ENCODE assay signal across 8 mouse cellular contexts in genomic region chr4:119194909-119195581, GRCm38 (mm10). TPM values are rescaled to one million over a fixed set of nuclear protein-coding genes. Genes with fewer than 3 reads are reported as not detected.
DNase-seq lines count a peak whose midpoint lies in the region; ATAC-seq lines count a peak whose summit lies in the region.

Gene Svbp (plus strand): TSS chr4:119195306.

- H3K36me3 ChIP-seq in forebrain, embryonic 10.5 days (replicated peaks), result peaks cover 11% of the 10 kb centered on the region; the same call in 1 of the 2 replicates
- peaks cover 17% of the 10 kb centered on the region for H3K36me3 ChIP-seq in heart, embryonic 14.5 days (ENCODE audit: control insufficient read depth, insufficient read depth, low read length)
- peaks cover 30% of the 10 kb centered on the region for H3K36me3 ChIP-seq in liver, embryonic 12.5 days
- no peaks in the 10 kb centered on the region; the same call in 1 of the 2 replicates for H3K36me3 ChIP-seq in splenic B cell, adult 2 months (ENCODE audit: control insufficient read depth, insufficient read depth, low read length, poor library complexity, severe bottlenecking)

- H3K27ac ChIP-seq in forebrain, embryonic 10.5 days, result peak within 1 kb of the TSS; percentile 93
- H3K27ac ChIP-seq in heart, embryonic 14.5 days (replicated peaks in 1 of 2; ENCODE audit: control insufficient read depth in 1 of 2, insufficient read depth in 1 of 2, low read depth in 2 of 2, low read length in 2 of 2), result peak within 1 kb of the TSS; percentile 7 to 69; a peak in 2 of 4 replicates
- peak within 1 kb of the TSS; percentile 99 for H3K27ac ChIP-seq in liver, embryonic 12.5 days

- H3K27me3 ChIP-seq in forebrain, embryonic 10.5 days (ENCODE audit: poor library complexity, severe bottlenecking), result no peaks in the 10 kb centered on the region
- no peaks in the 10 kb centered on the region for H3K27me3 ChIP-seq in heart, embryonic 14.5 days (ENCODE audit: control insufficient read depth, insufficient read depth, low read length)
- H3K27me3 ChIP-seq in liver, embryonic 12.5 days (replicated peaks), result no peaks in the 10 kb centered on the region
- no peaks in the 10 kb centered on the region for H3K27me3 ChIP-seq in splenic B cell, adult 2 months (ENCODE audit: control insufficient read depth, insufficient read depth, low read length, poor library complexity, severe bottlenecking)

- DNase-seq in c-Kit-positive CD71-negative TER-119-negative erythroid progenitor cells, embryonic 14.5 days (ENCODE audit: low read depth), result peak; percentile 79
- DNase-seq in forebrain, embryonic 10.5 days (ENCODE audit: extremely low spot score, low spot score), result peak; percentile 91
- peak; percentile 94 for DNase-seq in kidney, postnatal 14 days
- peak; percentile 92 for DNase-seq in naive thymus-derived CD4-positive, alpha-beta T cell, adult 2 months (ENCODE audit: low read depth)
- DNase-seq in splenic B cell, adult 2 months (ENCODE audit: low read depth, low spot score), result peak; percentile 91

- H3K9ac ChIP-seq in heart, embryonic 14.5 days (ENCODE audit: low read length), result peak within 1 kb of the TSS; percentile 90
- peak within 1 kb of the TSS; percentile 97 for H3K9ac ChIP-seq in liver, embryonic 12.5 days

- no peaks in the 10 kb centered on the region for H3K9me3 ChIP-seq in forebrain, embryonic 10.5 days
- no peaks in the 10 kb centered on the region for H3K9me3 ChIP-seq in heart, embryonic 14.5 days (ENCODE audit: control insufficient read depth, low read length)
- no peaks in the 10 kb centered on the region for H3K9me3 ChIP-seq in liver, embryonic 12.5 days (replicated peaks)

- peak; percentile 90 for ATAC-seq in CD4-positive, CD25-positive, alpha-beta regulatory T cell, adult 4 months
- ATAC-seq in heart, embryonic 14.5 days (ENCODE audit: insufficient number of reproducible peaks, insufficient read depth, low FRiP score, low read depth), result peak; percentile 94
- peak; percentile 86 for ATAC-seq in liver, embryonic 12.5 days

- H3K4me3 ChIP-seq in forebrain, embryonic 10.5 days, result peak within 1 kb of the TSS; percentile 84
- H3K4me3 ChIP-seq in heart, embryonic 14.5 days (ENCODE audit: control insufficient read depth in 1 of 2, insufficient read depth in 1 of 2, low read depth in 1 of 2, low read length in 2 of 2), result peak within 1 kb of the TSS; percentile 68 to 91
- H3K4me3 ChIP-seq in liver, embryonic 12.5 days, result peak within 1 kb of the TSS; percentile 95

- under 1% methylated on average over 47 of the region's 47 CpGs for WGBS in forebrain, embryonic 10.5 days
- WGBS in heart, embryonic 14.5 days, result under 1% methylated on average over 29 of the region's 47 CpGs
- WGBS in liver, embryonic 12.5 days (ENCODE audit: insufficient replicate concordance), result under 1% methylated on average over 45 of the region's 47 CpGs

- peak within 1 kb of the TSS; percentile 81 for H3K4me2 ChIP-seq in heart, embryonic 14.5 days (ENCODE audit: low read length)
- H3K4me2 ChIP-seq in liver, embryonic 12.5 days, result peak within 1 kb of the TSS; percentile 85

- peaks cover 35% of the 10 kb centered on the region for H3K4me1 ChIP-seq in forebrain, embryonic 10.5 days
- H3K4me1 ChIP-seq in heart, embryonic 14.5 days (ENCODE audit: control insufficient read depth in 2 of 2, insufficient read depth in 2 of 2, low read length in 2 of 2), result peaks cover 9 to 22% of the 10 kb centered on the region in 2 experiments
- peaks cover 83% of the 10 kb centered on the region for H3K4me1 ChIP-seq in liver, embryonic 12.5 days

RNA-seq across cellular contexts. Expression of gene Svbp, which starts in this region (rescaled TPM):
- 10 to 100 TPM; 53.0 to 54.8 TPM for polyA plus RNA-seq in CD4-positive, CD25-positive, alpha-beta regulatory T cell, adult 4 months (2017; shearing (Covaris generic))
- 126 and 138 TPM in 2 replicates for polyA plus RNA-seq in forebrain, embryonic 10.5 days (2016; fragmentation: Nextera tagmentation; extraction: Ambion mirVana)
- 140 and 141 TPM in 2 replicates for polyA plus RNA-seq in heart, embryonic 14.5 days (2014; fragmentation: Nextera tagmentation; extraction: Ambion mirVana)
- 114 and 121 TPM in 2 replicates for polyA plus RNA-seq in liver, embryonic 12.5 days (2016; fragmentation: Nextera tagmentation; extraction: Ambion mirVana)

Comparison
In these comparisons a context has a peak if more than half of its experiments do, and no peak if none do; other contexts are left out.
1. Peak in every context shown above with its lines: DNase-seq, ATAC-seq, H3K4me3 ChIP-seq and H3K27ac ChIP-seq.
2. H3K27ac ChIP-seq: peak in every context shown above with its lines; median percentile 99 in liver, embryonic 12.5 days; 93 in forebrain, embryonic 10.5 days; 38 in heart, embryonic 14.5 days.